Mouse (Mus musculus) forebrain, postnatal 0 days (tissue): ENCODE results near the gene Gm44511. TPM values are rescaled to one million over a fixed set of nuclear protein-coding genes. Genes with fewer than 3 reads are reported as not detected.
"Not testable (repeated sequence)": the region's sequence is repeated elsewhere in the genome, so short reads cannot be mapped to it uniquely, and the experiment has no call there.

Experiments used
- ATAC-seq: fragments of 200-750 bp; cut with Nextera tagmentation; 2 replicates; pipeline ENCODE4 v1.8.0; 2017; ENCODE audit warnings: mild to moderate bottlenecking, moderate library complexity
- DNase-seq: peaks from one replicate; pipeline ENCODE4 v3.0.0-alpha.2; 2015
- H3K27ac ChIP-seq: fragments of 300-500 bp; sonication (generic); 2 replicates; pipeline ENCODE4 v1.5.1; 2014; ENCODE audit warnings: low read depth, mild to moderate bottlenecking, antibody characterized with exemption, low read length, moderate library complexity, mixed read lengths
- H3K27me3 ChIP-seq: fragments of 300-500 bp; sonication (generic); 2 replicates; pipeline ENCODE4 v1.6.1; 2014; ENCODE audit warnings: mild to moderate bottlenecking, low read length, mixed read lengths; ENCODE audit not compliant: insufficient read depth
- H3K36me3 ChIP-seq: fragments of 300-500 bp; sonication (generic); 2 replicates; pipeline ENCODE4 v1.6.1; 2014; ENCODE audit warnings: mild to moderate bottlenecking, moderate library complexity; ENCODE audit not compliant: insufficient read depth
- H3K4me1 ChIP-seq: fragments of 300-500 bp; sonication (generic); 2 replicates; pipeline ENCODE4 v1.6.1; 2014; ENCODE audit warnings: antibody characterized with exemption; ENCODE audit not compliant: insufficient read depth
- H3K4me2 ChIP-seq: fragments of 300-500 bp; sonication (generic); 2 replicates; pipeline ENCODE4 v1.6.1; 2014; ENCODE audit warnings: low read depth, mild to moderate bottlenecking, moderate library complexity
- H3K4me3 ChIP-seq: fragments of 300-500 bp; sonication (generic); 2 replicates; pipeline ENCODE4 v1.5.1; 2014; ENCODE audit warnings: low read depth, low read length, mixed read lengths
- H3K9ac ChIP-seq: fragments of 300-500 bp; sonication (generic); 2 replicates; pipeline ENCODE4 v1.6.1; 2014; ENCODE audit warnings: mild to moderate bottlenecking
- H3K9me3 ChIP-seq: fragments of 300-500 bp; sonication (generic); 2 replicates; pipeline ENCODE4 v1.6.1; 2016; ENCODE audit warnings: low read length
- CTCF ChIP-seq: sonication (generic); IDR thresholded peaks from 2 replicates; pipeline ENCODE4 v1.5.1; 2016; ENCODE audit warnings: antibody characterized with exemption, control low read depth, low read depth
- WGBS: fragments of 180-500 bp; shearing (Covaris S2); extraction: QIAGEN DNeasy Blood & Tissue Kit; methylation state at CpG from one replicate; pipeline ENCODE4 v1.1.7; 2014; 5-methylcytosine and 5-hydroxymethylcytosine counted together
- polyA plus RNA-seq: library from polyadenylated mRNA; unstranded; fragments of >200 nt; fragmentation: Nextera tagmentation; extraction: Ambion mirVana; gene quantifications from 2 replicates; pipeline ENCODE4 v1.2.1, GENCODE M21; 2015
- total RNA-seq: library from RNA; depleted of rRNA; stranded (reverse); fragments of >200 nt; gene quantifications from 2 replicates; pipeline ENCODE4 v1.2.3, GENCODE M21; 2014

Gene Gm44511
- total and polyA plus RNA-seq, 2 experiments from 2014 or later = not detected

- Histone ChIP-seq H3K4me2 (peak overlapping the region; percentile 67), H3K27ac (no peak overlapping the region), H3K27me3 (no peaks in the 10 kb centered on the region), H3K36me3 (no peaks in the 10 kb centered on the region), H3K9me3 (no peaks in the 10 kb centered on the region), H3K9ac (peak overlapping the region; percentile 74), H3K4me1 (0 out of 2 replicates have a peak, but pooled peaks cover 5% of the 10 kb centered on the region), H3K4me3 (peak overlapping the region; percentile 79)
- no peak for TF ChIP-seq CTCF
- 34% methylated on average over 4 of the region's 4 CpGs for WGBS
- ATAC-seq = no peak
- peak; percentile 39 for DNase-seq
Observed at GRCm38 (mm10) chr6:128841327-128842089, 15.4 kb upstream of the Gm44511 start.

GRCm38 (mm10) chr6:128840669-128841068 lies 14.6 kb upstream of the Gm44511 start:
- 93% methylated on average over 3 of the region's 3 CpGs for WGBS
- DNase-seq, ATAC-seq, H3K4me1 ChIP-seq, H3K4me2 ChIP-seq, H3K27ac ChIP-seq, H3K36me3 ChIP-seq, H3K4me3 ChIP-seq, H3K9me3 ChIP-seq, H3K27me3 ChIP-seq, H3K9ac ChIP-seq: not testable (repeated sequence)

GRCm38 (mm10) chr6:128839921-128840320 lies 13.8 kb upstream of the Gm44511 start:
- no peak for TF ChIP-seq CTCF
- 78% methylated on average over 7 of the region's 7 CpGs for WGBS
- peak overlapping the region; percentile 96; the same call in 1 of the 2 replicates for H3K27ac ChIP-seq
- peak overlapping the region; percentile 91 for H3K4me3 ChIP-seq
- H3K36me3 ChIP-seq = no peaks in the 10 kb centered on the region
- no peaks in the 10 kb centered on the region for H3K27me3 ChIP-seq
- H3K9me3 ChIP-seq = no peaks in the 10 kb centered on the region
- peak overlapping the region; percentile 93; the same call in 1 of the 2 replicates for H3K9ac ChIP-seq
- ATAC-seq = no peak
- H3K4me2 ChIP-seq = peak overlapping the region; percentile 51
- no peak for DNase-seq
- 0 out of 2 replicates have a peak, but pooled peaks cover 5% of the 10 kb centered on the region for H3K4me1 ChIP-seq

- TF ChIP-seq CTCF = peak; percentile 78
- Histone ChIP-seq H3K9me3 (no peaks in the 10 kb centered on the region), H3K4me1 (0 out of 2 replicates have a peak, but pooled peaks cover 5% of the 10 kb centered on the region), H3K36me3 (no peaks in the 10 kb centered on the region), H3K27ac (peak overlapping the region; percentile 96), H3K9ac (peak overlapping the region; percentile 93), H3K27me3 (no peaks in the 10 kb centered on the region), H3K4me2 (peak overlapping the region; percentile 51), H3K4me3 (peak overlapping the region; percentile 91)
- no peak for DNase-seq
- peak; percentile 8 for ATAC-seq
- WGBS = under 1% methylated on average over 17 of the region's 17 CpGs
Observed at GRCm38 (mm10) chr6:128839266-128839771, 13.2 kb upstream of the Gm44511 start.

GRCm38 (mm10) chr6:128838342-128839265 lies 12.5 kb upstream of the Gm44511 start:
- Histone ChIP-seq H3K4me3 (peak overlapping the region; percentile 91), H3K4me2 (peak overlapping the region; percentile 51), H3K27me3 (no peaks in the 10 kb centered on the region), H3K36me3 (no peaks in the 10 kb centered on the region), H3K27ac (peak overlapping the region; percentile 96), H3K4me1 (0 out of 2 replicates have a peak, but pooled peaks cover 5% of the 10 kb centered on the region), H3K9ac (peak overlapping the region; percentile 93), H3K9me3 (no peaks in the 10 kb centered on the region)
- WGBS = 1% methylated on average over 49 of the region's 49 CpGs
- no peak for TF ChIP-seq CTCF
- peak; percentile 54 for ATAC-seq
- peak; percentile 95 for DNase-seq

GRCm38 (mm10) chr6:128837454-128838341 lies 11.6 kb upstream of the Gm44511 start:
- under 1% methylated on average over 14 of the region's 14 CpGs for WGBS
- no peaks in the 10 kb centered on the region for H3K9me3 ChIP-seq
- TF ChIP-seq CTCF = no peak
- H3K36me3 ChIP-seq = no peaks in the 10 kb centered on the region
- no peaks in the 10 kb centered on the region for H3K27me3 ChIP-seq
- H3K4me3 ChIP-seq = peak overlapping the region; percentile 91
- H3K4me2 ChIP-seq = peak overlapping the region; percentile 51
- H3K27ac ChIP-seq = peak overlapping the region; percentile 96
- peak; percentile 52 for ATAC-seq
- DNase-seq = no peak
- H3K4me1 ChIP-seq = 0 out of 2 replicates have a peak, but pooled peaks cover 5% of the 10 kb centered on the region
- H3K9ac ChIP-seq = peak overlapping the region; percentile 93
